Mouse (Mus musculus): Measurements from ENCODE around the gene Alox12.

- TF ChIP-seq CTCF (IDR thresholded peaks at IDR 0.05; ENCODE audit: low read depth, low read length): no peak
- no peak; the same call in 1 of the 2 replicates for TF ChIP-seq POLR2AphosphoS5 (IDR thresholded peaks at IDR 0.05; ENCODE audit: insufficient replicate concordance, low read depth, low read length)
Observed at GRCm38 (mm10) chr11:70220731-70221602, 34.2 kb downstream of the Alox12 start, which contains the start of gene Slc16a13.

All from G1E (cell line).